Mouse (Mus musculus) midbrain, postnatal 0 days (tissue): ENCODE data around the gene Wapl. TPM values are rescaled to one million over a fixed set of nuclear protein-coding genes. Genes with fewer than 3 reads are reported as not detected.
A peak's percentile ranks its signal among the peaks of the same experiment; 100 is the strongest.

Experiments used
- ATAC-seq: fragments of 200-750 bp; cut with Nextera tagmentation; 2 replicates; pipeline ENCODE4 v1.8.0; 2017; ENCODE audit warnings: moderate number of reproducible peaks, mild to moderate bottlenecking, moderate TSS enrichment, moderate library complexity; ENCODE audit not compliant: low FRiP score
- DNase-seq: peaks from one replicate; pipeline ENCODE4 v3.0.0-alpha.2; 2015; ENCODE audit warnings: low spot score
- H3K27ac ChIP-seq: fragments of 300-500 bp; sonication (generic); 2 replicates; pipeline ENCODE4 v1.5.1; 2014; ENCODE audit warnings: low read depth, mild to moderate bottlenecking, low read length, mixed read lengths
- H3K27me3 ChIP-seq: fragments of 300-500 bp; sonication (generic); 2 replicates; pipeline ENCODE4 v1.6.1; 2014; ENCODE audit warnings: low read length, control low read depth, mixed read lengths; ENCODE audit not compliant: insufficient read depth
- H3K36me3 ChIP-seq: fragments of 300-500 bp; sonication (generic); 2 replicates; pipeline ENCODE4 v1.6.1; 2014; ENCODE audit warnings: low read length, control low read depth, mixed read lengths; ENCODE audit not compliant: insufficient read depth
- H3K4me1 ChIP-seq: fragments of 300-500 bp; sonication (generic); 2 replicates; pipeline ENCODE4 v1.6.1; 2014; ENCODE audit warnings: mild to moderate bottlenecking, control low read depth, antibody characterized with exemption, low read length, mixed read lengths; ENCODE audit not compliant: insufficient read depth
- H3K4me2 ChIP-seq: fragments of 300-500 bp; sonication (generic); 2 replicates; pipeline ENCODE4 v1.6.1; 2014; ENCODE audit warnings: low read depth, mild to moderate bottlenecking, low read length, mixed read lengths; ENCODE audit not compliant: poor library complexity, severe bottlenecking
- H3K4me3 ChIP-seq: fragments of 300-500 bp; sonication (generic); 2 replicates; pipeline ENCODE4 v1.5.1; 2014; ENCODE audit warnings: low read depth, mild to moderate bottlenecking, low read length, moderate library complexity
- H3K9ac ChIP-seq: fragments of 300-500 bp; sonication (generic); replicated peaks from 2 replicates; pipeline ENCODE4 v1.6.1; 2014; ENCODE audit warnings: mild to moderate bottlenecking, low read length, moderate library complexity, mixed read lengths; ENCODE audit not compliant: poor library complexity, severe bottlenecking
- H3K9me3 ChIP-seq: fragments of 300-500 bp; sonication (generic); 2 replicates; pipeline ENCODE4 v1.6.1; 2016; ENCODE audit warnings: low read length, control low read depth
- CTCF ChIP-seq: IDR thresholded peaks from 2 replicates; pipeline ENCODE4 v1.5.1; 2016; ENCODE audit warnings: antibody characterized with exemption, mild to moderate bottlenecking
- WGBS: fragments of 180-500 bp; shearing (Covaris S2); extraction: QIAGEN DNeasy Blood & Tissue Kit; methylation state at CpG from one replicate; pipeline ENCODE4 v1.1.7; 2014; 5-methylcytosine and 5-hydroxymethylcytosine counted together
- polyA plus RNA-seq: library from polyadenylated mRNA; unstranded; fragments of >200 nt; fragmentation: Nextera tagmentation; extraction: Ambion mirVana; gene quantifications from 2 replicates; pipeline ENCODE4 v1.2.1, GENCODE M21; 2015
- total RNA-seq: library from RNA; depleted of rRNA; stranded (reverse); fragments of >200 nt; gene quantifications from 2 replicates; pipeline ENCODE4 v1.2.3, GENCODE M21; 2014

The Wapl gene
- total and polyA plus RNA-seq, 2 experiments from 2014 or later, result 9.9 to 14.8 TPM

GRCm38 (mm10) chr14:34771601-34772000 lies 97.9 kb downstream of the Wapl start:
- Histone ChIP-seq H3K27ac (no peak overlapping the region), H3K9ac (no peak overlapping the region), H3K4me2 (no peak overlapping the region), H3K27me3 (no peaks in the 10 kb centered on the region), H3K4me3 (no peak overlapping the region), H3K36me3 (no peaks in the 10 kb centered on the region), H3K4me1 (0 out of 2 replicates have a peak, but pooled peaks cover 2% of the 10 kb centered on the region), H3K9me3 (no peaks in the 10 kb centered on the region)
- no peak for TF ChIP-seq CTCF
- WGBS, result 55% methylated on average over 9 of the region's 9 CpGs
- no peak for ATAC-seq
- no peak for DNase-seq

- no peak overlapping the region for H3K4me2 ChIP-seq
- no peak for TF ChIP-seq CTCF
- H3K9ac ChIP-seq, result no peak overlapping the region
- H3K4me3 ChIP-seq, result no peak overlapping the region
- 57% methylated on average over 7 of the region's 7 CpGs for WGBS
- ATAC-seq, result no peak
- no peaks in the 10 kb centered on the region for H3K9me3 ChIP-seq
- 0 out of 2 replicates have a peak, but pooled peaks cover 2% of the 10 kb centered on the region for H3K4me1 ChIP-seq
- no peaks in the 10 kb centered on the region for H3K36me3 ChIP-seq
- H3K27ac ChIP-seq, result no peak overlapping the region
- no peaks in the 10 kb centered on the region for H3K27me3 ChIP-seq
- no peak for DNase-seq
These were observed 98.4 kb downstream of the Wapl start for GRCm38 (mm10) chr14:34772132-34772531.

GRCm38 (mm10) chr14:34773681-34774080 lies 100.0 kb downstream of the Wapl start:
- Histone ChIP-seq H3K9ac (no peak overlapping the region), H3K4me2 (no peak overlapping the region), H3K4me3 (no peak overlapping the region), H3K4me1 (0 out of 2 replicates have a peak, but pooled peaks cover 2% of the 10 kb centered on the region), H3K27ac (no peak overlapping the region), H3K9me3 (no peaks in the 10 kb centered on the region), H3K36me3 (no peaks in the 10 kb centered on the region), H3K27me3 (no peaks in the 10 kb centered on the region)
- TF ChIP-seq CTCF, result no peak
- ATAC-seq, result no peak
- 91% methylated on average over 3 of the region's 3 CpGs for WGBS
- no peak for DNase-seq

- H3K9me3 ChIP-seq, result no peaks in the 10 kb centered on the region
- no peak overlapping the region for H3K9ac ChIP-seq
- H3K4me2 ChIP-seq, result no peak overlapping the region
- H3K27ac ChIP-seq, result no peak overlapping the region
- H3K27me3 ChIP-seq, result no peaks in the 10 kb centered on the region
- H3K4me1 ChIP-seq, result 0 out of 2 replicates have a peak, but pooled peaks cover 1% of the 10 kb centered on the region
- H3K4me3 ChIP-seq, result no peak overlapping the region
- no peak for DNase-seq
- no peak for TF ChIP-seq CTCF
- H3K36me3 ChIP-seq, result no peaks in the 10 kb centered on the region
- ATAC-seq, result no peak
- 79% methylated on average over 6 of the region's 6 CpGs for WGBS
These were observed 100.5 kb downstream of the Wapl start for GRCm38 (mm10) chr14:34774231-34774630.

GRCm38 (mm10) chr14:34776719-34777385 lies 103.1 kb downstream of the Wapl start:
- H3K4me1 ChIP-seq, result no peaks in the 10 kb centered on the region
- H3K4me2 ChIP-seq, result no peak overlapping the region
- H3K27me3 ChIP-seq, result no peaks in the 10 kb centered on the region
- ATAC-seq (no peak), DNase-seq (no peak)
- H3K36me3 ChIP-seq, result no peaks in the 10 kb centered on the region
- no peak overlapping the region for H3K9ac ChIP-seq
- H3K9me3 ChIP-seq, result no peaks in the 10 kb centered on the region
- no peak overlapping the region for H3K27ac ChIP-seq
- 88% methylated on average over 12 of the region's 12 CpGs for WGBS
- H3K4me3 ChIP-seq, result no peak overlapping the region
- no peak for TF ChIP-seq CTCF

- H3K4me1 ChIP-seq, result no peaks in the 10 kb centered on the region
- no peak overlapping the region for H3K27ac ChIP-seq
These were observed 104.1 kb downstream of the Wapl start for GRCm38 (mm10) chr14:34777810-34778209.

More at GRCm38 (mm10) chr14:34777810-34778209, 104.1 kb downstream of the Wapl start:
- no peaks in the 10 kb centered on the region for H3K27me3 ChIP-seq
- no peaks in the 10 kb centered on the region for H3K9me3 ChIP-seq
- 13% methylated on average over 10 of the region's 10 CpGs for WGBS
- peak; percentile 26; the same call in 1 of the 2 replicates for ATAC-seq
- H3K9ac ChIP-seq, result no peak overlapping the region
- TF ChIP-seq CTCF, result peak; percentile 87
- no peak overlapping the region for H3K4me2 ChIP-seq
- no peak overlapping the region for H3K4me3 ChIP-seq
- H3K36me3 ChIP-seq, result no peaks in the 10 kb centered on the region
- DNase-seq, result peak; percentile 73
